Mouse (Mus musculus): ENCODE measurements at regions not wholly inside any gene's neighbourhood (a gene's known extent, or its start where the extent isn't known, plus 50 kb on each side); places are given as distances from the start of the nearest gene placed in this dataset.

DNA sequence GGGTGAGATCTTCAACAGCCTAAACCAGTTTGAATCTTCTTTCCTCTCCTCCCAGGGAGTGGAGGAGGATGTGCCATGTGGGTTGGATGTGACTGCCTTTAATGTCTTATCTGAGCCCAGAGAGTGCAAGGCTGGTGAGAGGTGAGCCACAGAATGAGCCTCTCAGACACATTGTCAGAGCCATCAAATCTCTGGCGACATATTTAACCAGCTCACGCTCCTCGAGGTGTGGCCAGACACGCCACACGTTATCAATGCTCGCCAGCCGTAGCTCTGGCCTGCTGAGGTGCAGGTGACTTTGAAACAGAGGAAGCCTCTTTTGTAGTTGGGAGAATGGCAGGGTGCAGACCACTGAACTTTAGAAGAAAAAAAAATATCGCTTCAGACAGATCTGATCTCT lies 463.5 kb upstream of the Kcnab2 start:
- TF ChIP-seq POLR2A (IDR thresholded peaks at IDR 0.05; ENCODE audit: low read depth, low read length) (no peak), CTCF (IDR thresholded peaks at IDR 0.05; ENCODE audit: extremely low read depth, insufficient read length, insufficient replicate concordance, low read depth, low read length) (no peak)
- WGBS = 57% methylated on average over 8 of the region's 8 CpGs
- no peaks in the 10 kb centered on the region for H3K4me1 ChIP-seq (ENCODE audit: control insufficient read depth, insufficient read depth, insufficient read length, low read length)
- H3K27ac ChIP-seq (ENCODE audit: insufficient read depth, low read depth, low read length) = no peak overlapping the region
- no peak overlapping the region for H3K4me3 ChIP-seq (ENCODE audit: low read depth, low read length)
- H3K27me3 ChIP-seq (ENCODE audit: control insufficient read depth, insufficient read depth, low read length) = no peaks in the 10 kb centered on the region
- no peaks in the 10 kb centered on the region for H3K36me3 ChIP-seq (ENCODE audit: control insufficient read depth, insufficient read depth, low read length)

- TF ChIP-seq CTCF (IDR thresholded peaks at IDR 0.05; ENCODE audit: extremely low read depth, insufficient read length, insufficient replicate concordance, low read depth, low read length) = no peak
- no peak for TF ChIP-seq POLR2A (IDR thresholded peaks at IDR 0.05; ENCODE audit: low read depth, low read length)
- Histone ChIP-seq H3K27me3 (ENCODE audit: control insufficient read depth, insufficient read depth, low read length) (no peaks in the 10 kb centered on the region), H3K4me1 (ENCODE audit: control insufficient read depth, insufficient read depth, insufficient read length, low read length) (no peaks in the 10 kb centered on the region), H3K36me3 (ENCODE audit: control insufficient read depth, insufficient read depth, low read length) (no peaks in the 10 kb centered on the region), H3K4me3 (ENCODE audit: low read depth, low read length) (no peak overlapping the region), H3K27ac (ENCODE audit: insufficient read depth, low read depth, low read length) (no peak overlapping the region)
- WGBS = 18% methylated on average over 2 of the region's 2 CpGs
Measured at GRCm38 (mm10) chr4:152936614-152937013, 458.9 kb upstream of the Kcnab2 start.

GRCm38 (mm10) chr4:152935484-152935883 lies 457.8 kb upstream of the Kcnab2 start:
- TF ChIP-seq POLR2A (IDR thresholded peaks at IDR 0.05; ENCODE audit: low read depth, low read length) = no peak
- TF ChIP-seq CTCF (IDR thresholded peaks at IDR 0.05; ENCODE audit: extremely low read depth, insufficient read length, insufficient replicate concordance, low read depth, low read length) = no peak
- Histone ChIP-seq H3K36me3 (ENCODE audit: control insufficient read depth, insufficient read depth, low read length) (no peaks in the 10 kb centered on the region), H3K27ac (ENCODE audit: insufficient read depth, low read depth, low read length) (no peak overlapping the region), H3K4me3 (ENCODE audit: low read depth, low read length) (no peak overlapping the region), H3K4me1 (ENCODE audit: control insufficient read depth, insufficient read depth, insufficient read length, low read length) (no peaks in the 10 kb centered on the region), H3K27me3 (ENCODE audit: control insufficient read depth, insufficient read depth, low read length) (no peaks in the 10 kb centered on the region)
- WGBS = 57% methylated on average over 3 of the region's 3 CpGs

- Histone ChIP-seq H3K36me3 (ENCODE audit: control insufficient read depth, insufficient read depth, low read length) (no peaks in the 10 kb centered on the region), H3K27me3 (ENCODE audit: control insufficient read depth, insufficient read depth, low read length) (no peaks in the 10 kb centered on the region), H3K4me3 (ENCODE audit: low read depth, low read length) (no peak overlapping the region), H3K27ac (ENCODE audit: insufficient read depth, low read depth, low read length) (no peak overlapping the region), H3K4me1 (ENCODE audit: control insufficient read depth, insufficient read depth, insufficient read length, low read length) (no peaks in the 10 kb centered on the region)
- TF ChIP-seq CTCF (IDR thresholded peaks at IDR 0.05; ENCODE audit: extremely low read depth, insufficient read length, insufficient replicate concordance, low read depth, low read length) (no peak), POLR2A (IDR thresholded peaks at IDR 0.05; ENCODE audit: low read depth, low read length) (no peak)
- 31% methylated on average over 5 of the region's 5 CpGs for WGBS
Measured at GRCm38 (mm10) chr4:152928422-152928985, 450.8 kb upstream of the Kcnab2 start.

DNA sequence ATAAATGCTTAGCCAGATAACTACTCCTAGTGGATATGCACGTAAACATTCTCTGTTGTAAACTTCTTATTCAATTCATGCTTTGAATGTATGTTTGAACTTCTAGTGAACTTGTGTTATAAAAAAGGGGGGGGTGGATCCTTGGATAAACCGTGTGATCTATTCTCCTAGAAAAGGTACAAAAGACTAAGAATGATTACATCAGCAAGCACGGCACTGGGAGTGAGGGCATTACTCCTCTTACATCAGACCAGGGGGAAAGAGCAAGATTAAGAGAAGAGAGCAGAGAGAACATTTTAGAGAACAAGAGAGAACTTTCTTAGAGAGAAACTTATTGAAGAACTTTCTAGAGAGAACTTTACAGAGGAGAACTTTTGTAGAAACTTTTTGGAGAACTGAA lies 442.6 kb upstream of the Kcnab2 start:
- 25% methylated on average over 3 of the region's 3 CpGs for WGBS
- Histone ChIP-seq H3K4me3 (ENCODE audit: low read depth, low read length) (no peak overlapping the region), H3K27ac (ENCODE audit: insufficient read depth, low read depth, low read length) (no peak overlapping the region), H3K27me3 (ENCODE audit: control insufficient read depth, insufficient read depth, low read length) (no peaks in the 10 kb centered on the region), H3K4me1 (ENCODE audit: control insufficient read depth, insufficient read depth, insufficient read length, low read length) (no peaks in the 10 kb centered on the region), H3K36me3 (ENCODE audit: control insufficient read depth, insufficient read depth, low read length) (no peaks in the 10 kb centered on the region)
- TF ChIP-seq POLR2A (IDR thresholded peaks at IDR 0.05; ENCODE audit: low read depth, low read length) = no peak
- no peak for TF ChIP-seq CTCF (IDR thresholded peaks at IDR 0.05; ENCODE audit: extremely low read depth, insufficient read length, insufficient replicate concordance, low read depth, low read length)

DNA sequence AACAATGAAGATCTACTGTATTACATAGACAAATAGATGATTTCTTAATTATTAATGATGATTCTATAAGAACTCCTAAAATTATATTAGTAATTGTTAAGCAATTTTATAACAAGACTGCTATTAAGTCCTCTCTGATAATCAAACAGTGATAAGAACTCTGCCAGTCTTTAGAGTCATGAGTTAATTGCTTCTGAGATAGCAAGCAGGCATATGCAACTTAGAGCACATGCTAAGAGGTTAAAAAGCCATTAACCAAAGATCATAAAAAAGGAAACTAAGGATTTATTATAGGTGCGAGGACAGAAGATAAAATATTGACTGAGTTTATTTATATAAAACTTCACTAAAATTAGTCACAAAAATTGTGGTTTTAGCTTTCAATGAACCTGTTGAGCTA lies 442.2 kb upstream of the Kcnab2 start:
- H3K36me3 ChIP-seq (ENCODE audit: control insufficient read depth, insufficient read depth, low read length) = no peaks in the 10 kb centered on the region
- H3K27ac ChIP-seq (ENCODE audit: insufficient read depth, low read depth, low read length) = no peak overlapping the region
- WGBS = 18% methylated on average over 1 of the region's 1 CpGs
- TF ChIP-seq CTCF (IDR thresholded peaks at IDR 0.05; ENCODE audit: extremely low read depth, insufficient read length, insufficient replicate concordance, low read depth, low read length) (no peak), POLR2A (IDR thresholded peaks at IDR 0.05; ENCODE audit: low read depth, low read length) (no peak)
- no peaks in the 10 kb centered on the region for H3K27me3 ChIP-seq (ENCODE audit: control insufficient read depth, insufficient read depth, low read length)
- H3K4me3 ChIP-seq (ENCODE audit: low read depth, low read length) = no peak overlapping the region
- no peaks in the 10 kb centered on the region for H3K4me1 ChIP-seq (ENCODE audit: control insufficient read depth, insufficient read depth, insufficient read length, low read length)

- Histone ChIP-seq H3K4me1 (ENCODE audit: control insufficient read depth, insufficient read depth, insufficient read length, low read length) (no peaks in the 10 kb centered on the region), H3K36me3 (ENCODE audit: control insufficient read depth, insufficient read depth, low read length) (no peaks in the 10 kb centered on the region), H3K27me3 (ENCODE audit: control insufficient read depth, insufficient read depth, low read length) (no peaks in the 10 kb centered on the region), H3K27ac (ENCODE audit: insufficient read depth, low read depth, low read length) (no peak overlapping the region), H3K4me3 (ENCODE audit: low read depth, low read length) (no peak overlapping the region)
- WGBS = 55% methylated on average over 7 of the region's 7 CpGs
- no peak for TF ChIP-seq POLR2A (IDR thresholded peaks at IDR 0.05; ENCODE audit: low read depth, low read length)
- no peak for TF ChIP-seq CTCF (IDR thresholded peaks at IDR 0.05; ENCODE audit: extremely low read depth, insufficient read length, insufficient replicate concordance, low read depth, low read length)
Measured at GRCm38 (mm10) chr4:152916576-152916975, 438.9 kb upstream of the Kcnab2 start.
